In the genomic region with DNA sequence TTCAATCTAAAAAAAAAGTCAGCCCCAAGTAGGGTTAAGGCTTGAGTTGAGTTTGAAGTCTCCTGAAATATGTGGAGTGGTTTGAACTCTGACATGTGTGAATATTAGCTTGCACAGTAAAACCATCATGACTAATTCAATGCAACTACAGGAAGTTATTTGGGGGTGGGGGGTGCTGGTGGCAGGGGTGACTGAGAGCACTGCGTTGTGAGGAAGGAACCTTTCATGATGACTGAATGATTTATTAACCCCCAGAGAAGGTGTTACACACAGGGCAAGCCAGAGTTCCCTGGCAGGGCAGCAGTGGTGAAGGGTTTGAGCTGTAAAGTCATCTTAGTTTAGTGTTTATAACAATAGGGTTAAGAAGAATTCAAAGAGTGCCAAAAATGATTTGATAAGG, we compare ENCODE assay signal across 29 mouse cellular contexts. TPM values are rescaled to one million over a fixed set of nuclear protein-coding genes. Genes with fewer than 3 reads are reported as not detected.
DNase-seq lines count a peak whose midpoint lies in the region; ATAC-seq and TF ChIP-seq lines count a peak whose summit lies in the region.
"Had no signal": no experiment of that assay in that cellular context is flagged by ENCODE, and none has a peak within 500 bp of the region (broad histone marks: within the 10 kb centered on the region; RNA-seq: fewer than 3 reads in every experiment).

No protein-coding gene starts in this region.

- H3K9ac ChIP-seq in kidney, postnatal 0 days (ENCODE audit: low read depth, low read length), result no peak overlapping the region
- H3K9ac ChIP-seq: embryonic facial prominence, embryonic 15.5 days; forebrain, embryonic 12.5 days; forebrain, postnatal 0 days; hindbrain, embryonic 13.5 days; limb, embryonic 13.5 days; lung, embryonic 15.5 days; midbrain, embryonic 12.5 days; neural tube, embryonic 12.5 days had no signal

- H3K4me2 ChIP-seq in kidney, postnatal 0 days (ENCODE audit: low read length), result no peak overlapping the region
- H3K4me2 ChIP-seq: embryonic facial prominence, embryonic 15.5 days; forebrain, embryonic 12.5 days; heart, embryonic 11.5 days; hindbrain, embryonic 13.5 days; limb, embryonic 13.5 days; liver, embryonic 11.5 days; lung, embryonic 15.5 days; midbrain, embryonic 12.5 days; neural tube, embryonic 12.5 days had no signal

- no peak for ATAC-seq in kidney, postnatal 0 days (replicated peaks; ENCODE audit: low FRiP score, low read depth)
- ATAC-seq: forebrain, postnatal 0 days; intestine, postnatal 0 days had no signal

- peak; percentile 29 for DNase-seq in embryo, embryonic 10 days (ENCODE audit: low spot score)
- DNase-seq in embryo, embryonic 9.5 days (ENCODE audit: extremely low spot score), result no peak
- peak; percentile 44 for DNase-seq in kidney, postnatal 0 days (ENCODE audit: low spot score)
- DNase-seq in kidney, adult 8-10 months, result no peak
- peak; percentile 20 for DNase-seq in embryonic facial prominence, embryonic 10.5 days (ENCODE audit: low spot score)
- DNase-seq in yolk sac, embryonic 10.5 days (ENCODE audit: low spot score), result peak; percentile 7
- DNase-seq in spleen, postnatal 10 days (ENCODE audit: low spot score in 2 of 2), result no peak
- no peak for DNase-seq in urinary bladder, postnatal 10 days (ENCODE audit: low spot score)
- DNase-seq: adrenal gland, adult 8-10 months; cerebellum, adult 2 months; cerebellum, postnatal 14 days; forebrain, postnatal 0 days; gastrocnemius, postnatal 10 days; heart, postnatal 36 days; layer of hippocampus, adult 9-11 months; lung, postnatal 36 days; right cerebral cortex, postnatal 4 days had no signal

- no peak overlapping the region for H3K4me3 ChIP-seq in kidney, postnatal 0 days (replicated peaks; ENCODE audit: low read depth, low read length)
- H3K4me3 ChIP-seq in embryonic facial prominence, embryonic 10.5 days, result no peak overlapping the region
- H3K4me3 ChIP-seq: embryonic facial prominence, embryonic 15.5 days; forebrain, embryonic 12.5 days; hindbrain, embryonic 13.5 days; limb, embryonic 13.5 days; lung, embryonic 15.5 days; midbrain, embryonic 12.5 days; myocyte; neural tube, embryonic 12.5 days had no signal

- H3K36me3 ChIP-seq in kidney, postnatal 0 days (ENCODE audit: insufficient read depth, low read length), result no peaks in the 10 kb centered on the region
- H3K36me3 ChIP-seq in embryonic facial prominence, embryonic 10.5 days (replicated peaks), result no peaks in the 10 kb centered on the region
- H3K36me3 ChIP-seq: embryonic facial prominence, embryonic 15.5 days; forebrain, embryonic 12.5 days; G1E; hindbrain, embryonic 13.5 days; limb, embryonic 13.5 days; lung, embryonic 15.5 days; midbrain, embryonic 12.5 days; neural tube, embryonic 12.5 days had no signal

- no peak overlapping the region for H3K27ac ChIP-seq in kidney, postnatal 0 days
- no peak overlapping the region for H3K27ac ChIP-seq in embryonic facial prominence, embryonic 10.5 days (replicated peaks)
- H3K27ac ChIP-seq: embryonic facial prominence, embryonic 15.5 days; forebrain, embryonic 12.5 days; hindbrain, embryonic 13.5 days; limb, embryonic 13.5 days; lung, embryonic 15.5 days; midbrain, embryonic 12.5 days; neural tube, embryonic 12.5 days had no signal

- no peaks in the 10 kb centered on the region for H3K9me3 ChIP-seq in kidney, postnatal 0 days (replicated peaks; ENCODE audit: low read length)
- no peaks in the 10 kb centered on the region for H3K9me3 ChIP-seq in embryonic facial prominence, embryonic 10.5 days
- H3K9me3 ChIP-seq: embryonic facial prominence, embryonic 15.5 days; forebrain, embryonic 12.5 days; hindbrain, embryonic 13.5 days; limb, embryonic 13.5 days; lung, embryonic 15.5 days; midbrain, embryonic 12.5 days; neural tube, embryonic 12.5 days had no signal

- WGBS in kidney, postnatal 0 days, result 4% methylated on average over 1 of the region's 1 CpGs
- WGBS in embryonic facial prominence, embryonic 10.5 days, result 30% methylated on average over 1 of the region's 1 CpGs

- 0 out of 2 replicates have a peak, but pooled peaks cover 4% of the 10 kb centered on the region for H3K4me1 ChIP-seq in kidney, postnatal 0 days (replicated peaks; ENCODE audit: insufficient read depth, low read length)
- H3K4me1 ChIP-seq in embryonic facial prominence, embryonic 10.5 days, result peaks cover 24% of the 10 kb centered on the region
- H3K4me1 ChIP-seq: embryonic facial prominence, embryonic 15.5 days had no signal

- no peak for TF ChIP-seq CTCF in kidney, postnatal 0 days (IDR thresholded peaks at IDR 0.05; ENCODE audit: low read depth)

- H3K27me3 ChIP-seq in kidney, postnatal 0 days (ENCODE audit: insufficient read depth, low read length), result no peaks in the 10 kb centered on the region
- no peaks in the 10 kb centered on the region for H3K27me3 ChIP-seq in embryonic facial prominence, embryonic 10.5 days (replicated peaks; ENCODE audit: low read depth, poor library complexity, severe bottlenecking)
- H3K27me3 ChIP-seq: embryonic facial prominence, embryonic 15.5 days; hindbrain, embryonic 13.5 days; lung, embryonic 15.5 days; midbrain, embryonic 12.5 days; neural tube, embryonic 12.5 days had no signal

RNA-seq across cellular contexts. Expression of gene Nfia, which starts 60.0 kb away (rescaled TPM):
- 25.9 and 29.1 TPM in 2 replicates for polyA plus RNA-seq in kidney, postnatal 0 days (2015; fragmentation: Nextera tagmentation; extraction: Ambion mirVana)
- 8.0 and 17.0 TPM in 2 replicates for polyA plus RNA-seq in embryonic facial prominence, embryonic 10.5 days (2016; fragmentation: Nextera tagmentation; extraction: Ambion mirVana)

Comparison
In these comparisons a context has a peak if more than half of its experiments do, and no peak if none do; other contexts are left out.
1. DNase-seq: peak in embryo, embryonic 10 days (single experiment), kidney, postnatal 0 days (single experiment), embryonic facial prominence, embryonic 10.5 days (single experiment) and yolk sac, embryonic 10.5 days (single experiment); none in embryo, embryonic 9.5 days (single experiment), kidney, adult 8-10 months (0 of 2), spleen, postnatal 10 days (0 of 2) and urinary bladder, postnatal 10 days (single experiment).